Comparison of ENCODE assay signal across 12 mouse cellular contexts in the genomic region with DNA sequence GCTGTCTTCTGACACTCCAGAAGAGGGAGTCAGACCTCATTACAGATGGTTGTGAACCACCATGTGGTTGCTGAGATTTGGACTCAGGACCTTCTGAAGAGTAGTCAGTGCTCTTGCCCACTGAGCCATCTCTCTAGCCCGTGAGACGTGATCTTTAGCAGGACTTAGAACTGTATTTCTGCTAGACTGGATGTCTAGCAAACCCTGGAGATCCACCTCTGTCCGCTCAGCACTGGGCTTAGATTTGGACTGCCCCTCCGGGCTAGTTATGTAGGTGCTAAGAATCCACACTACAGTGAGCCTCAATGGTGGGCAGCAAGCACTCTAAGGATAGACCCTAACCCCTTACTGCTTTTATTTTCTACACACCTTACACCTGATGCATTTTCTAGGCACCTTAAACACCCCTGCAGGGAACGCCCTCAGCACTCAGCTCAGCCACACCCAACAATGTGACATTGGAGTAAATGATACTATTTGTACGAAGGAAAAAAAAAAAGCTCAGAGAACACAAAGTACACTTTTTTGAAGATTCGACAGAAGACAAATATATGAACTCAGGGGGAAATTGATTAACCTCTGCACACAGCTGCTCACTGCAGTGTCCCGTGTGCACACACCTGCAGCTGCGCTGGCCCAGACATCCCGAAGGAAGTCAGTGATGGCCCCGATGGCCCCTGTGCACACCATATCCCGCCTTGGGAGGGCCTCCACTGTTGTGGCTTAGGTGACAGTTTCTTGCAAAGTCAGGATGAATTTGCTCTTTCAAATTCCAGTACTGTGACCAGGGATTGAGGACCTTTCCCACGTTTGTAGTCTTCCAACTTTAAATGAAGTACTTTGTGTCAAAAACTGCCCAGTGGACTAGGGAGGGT. TPM values are rescaled to one million over a fixed set of nuclear protein-coding genes. Genes with fewer than 3 reads are reported as not detected.
DNase-seq lines count a peak whose midpoint lies in the region; ATAC-seq and TF ChIP-seq lines count a peak whose summit lies in the region.
"Had no signal": no experiment of that assay in that cellular context is flagged by ENCODE, and none has a peak within 500 bp of the region (broad histone marks: within the 10 kb centered on the region; RNA-seq: fewer than 3 reads in every experiment).

No protein-coding gene starts in this region.

- H3K9me3 ChIP-seq in heart, embryonic 15.5 days (replicated peaks), result no peaks in the 10 kb centered on the region
- H3K9me3 ChIP-seq in CH12.LX (replicated peaks; ENCODE audit: low read length), result no peaks in the 10 kb centered on the region
- H3K9me3 ChIP-seq in embryonic facial prominence, embryonic 12.5 days, result no peaks in the 10 kb centered on the region
- no peaks in the 10 kb centered on the region for H3K9me3 ChIP-seq in liver, embryonic 11.5 days (ENCODE audit: control insufficient read depth, low read length)

- peaks cover 57% of the 10 kb centered on the region for H3K27me3 ChIP-seq in heart, embryonic 15.5 days
- peaks cover 55% of the 10 kb centered on the region for H3K27me3 ChIP-seq in CH12.LX (replicated peaks)
- peaks cover 93% of the 10 kb centered on the region for H3K27me3 ChIP-seq in embryonic facial prominence, embryonic 12.5 days
- peaks cover 40% of the 10 kb centered on the region for H3K27me3 ChIP-seq in liver, embryonic 11.5 days (replicated peaks; ENCODE audit: control insufficient read depth, insufficient read depth, low read length)

- no peak for ATAC-seq in heart, embryonic 15.5 days (replicated peaks; ENCODE audit: insufficient number of reproducible peaks, insufficient read depth, low FRiP score, low read depth)
- ATAC-seq in embryonic facial prominence, embryonic 12.5 days (ENCODE audit: insufficient number of reproducible peaks, insufficient read depth, low FRiP score, low TSS enrichment), result no peak
- ATAC-seq in liver, embryonic 11.5 days (replicated peaks; ENCODE audit: low FRiP score), result no peak

- TF ChIP-seq RAD21 in CH12.LX (IDR thresholded peaks at IDR 0.05; ENCODE audit: low read depth, low read length), result no peak

- dilution Hi-C loops in CH12.LX (cut with MboI; ENCODE audit: extremely low pct_ligation_motif_present, extremely low pct_unique_long_range_greater_than_20kb, low sequenced_read_pairs), result no loop called here

- 65% methylated on average over 13 of the region's 13 CpGs for WGBS in heart, embryonic 15.5 days
- WGBS in embryonic facial prominence, embryonic 12.5 days, result 62% methylated on average over 13 of the region's 13 CpGs
- 62% methylated on average over 13 of the region's 13 CpGs for WGBS in liver, embryonic 11.5 days

- TF ChIP-seq CTCF in CH12.LX (conservative IDR thresholded peaks at IDR 0.05 in 1 of 2, IDR thresholded peaks at IDR 0.05 in 1 of 2; ENCODE audit: low read depth in 2 of 2, low read length in 2 of 2), result no peak

- in situ Hi-C loops in CH12.LX (cut with MboI; ENCODE audit: low pct_ligation_motif_present, low pct_unique_long_range_greater_than_20kb, low sequenced_read_pairs), result loop anchor here (25.0 kb wide), 1 partner anchor 495 kb away; no protein-coding TSS in a partner anchor

- H3K4me3 ChIP-seq in heart, embryonic 15.5 days, result peak overlapping the region; percentile 42
- H3K4me3 ChIP-seq in CH12.LX (replicated peaks in 1 of 3; ENCODE audit: low read depth in 2 of 3, low read length in 2 of 3, poor library complexity in 1 of 3), result peak overlapping the region; percentile 39 to 53 (median 51)
- H3K4me3 ChIP-seq in embryonic facial prominence, embryonic 12.5 days, result no peak overlapping the region
- peak overlapping the region; percentile 43 for H3K4me3 ChIP-seq in liver, embryonic 11.5 days (ENCODE audit: low read depth, low read length)

- H3K4me2 ChIP-seq in heart, embryonic 15.5 days, result peak overlapping the region; percentile 65
- H3K4me2 ChIP-seq in CH12.LX (ENCODE audit: insufficient read depth, low read depth, poor library complexity, severe bottlenecking), result peak overlapping the region; percentile 55
- H3K4me2 ChIP-seq in embryonic facial prominence, embryonic 12.5 days (replicated peaks), result peak overlapping the region; percentile 42
- H3K4me2 ChIP-seq in liver, embryonic 11.5 days, result peak overlapping the region; percentile 78

- no peaks in the 10 kb centered on the region for H3K36me3 ChIP-seq in heart, embryonic 15.5 days
- H3K36me3 ChIP-seq in CH12.LX (replicated peaks in 1 of 2; ENCODE audit: control insufficient read depth in 1 of 2, insufficient read depth in 1 of 2, low read length in 1 of 2), result no peaks in the 10 kb centered on the region
- H3K36me3 ChIP-seq in embryonic facial prominence, embryonic 12.5 days, result no peaks in the 10 kb centered on the region
- no peaks in the 10 kb centered on the region for H3K36me3 ChIP-seq in liver, embryonic 11.5 days (ENCODE audit: control insufficient read depth, insufficient read depth, low read length)

- no peak for TF ChIP-seq POLR2A in CH12.LX (IDR thresholded peaks at IDR 0.05; ENCODE audit: low read depth, low read length)

- H3K4me1 ChIP-seq in heart, embryonic 15.5 days (replicated peaks), result peaks cover 39% of the 10 kb centered on the region
- peaks cover 18 to 46% of the 10 kb centered on the region in 2 experiments for H3K4me1 ChIP-seq in CH12.LX (ENCODE audit: control insufficient read depth in 1 of 2, insufficient read depth in 2 of 2)
- H3K4me1 ChIP-seq in embryonic facial prominence, embryonic 12.5 days, result peaks cover 25% of the 10 kb centered on the region
- peaks cover 40% of the 10 kb centered on the region for H3K4me1 ChIP-seq in liver, embryonic 11.5 days (replicated peaks; ENCODE audit: control insufficient read depth, insufficient read depth, low read length)

- H3K79me2 ChIP-seq in CH12.LX (replicated peaks; ENCODE audit: control insufficient read depth, extremely low read depth, insufficient read depth, poor library complexity, severe bottlenecking), result peaks cover 4% of the 10 kb centered on the region; the same call in 1 of the 2 replicates

- H3K27ac ChIP-seq in heart, embryonic 15.5 days, result peak overlapping the region; percentile 46
- H3K27ac ChIP-seq in CH12.LX (ENCODE audit: insufficient read depth, low read depth), result peak overlapping the region; percentile 67
- H3K27ac ChIP-seq in embryonic facial prominence, embryonic 12.5 days, result no peak overlapping the region
- peak overlapping the region; percentile 82 for H3K27ac ChIP-seq in liver, embryonic 11.5 days (ENCODE audit: low read depth, low read length)

- intact Hi-C loops in heart, postnatal 14 days (cut with DNase I), result no loop called here

- no peak for DNase-seq in heart, postnatal 14 days
- no peak for DNase-seq in CH12.LX (ENCODE audit: extremely low read depth)
- DNase-seq in liver, embryonic 11.5 days (ENCODE audit: low spot score), result no peak
- no peak for DNase-seq in cerebellum, adult 9-11 months
- DNase-seq in spleen, postnatal 14 days (ENCODE audit: low spot score in 2 of 2), result no peak
- no peak for DNase-seq in thymus, postnatal 14 days

- H3K9ac ChIP-seq in heart, embryonic 15.5 days, result peak overlapping the region; percentile 40
- H3K9ac ChIP-seq in CH12.LX (ENCODE audit: insufficient read depth, low read depth), result peak overlapping the region; percentile 57
- H3K9ac ChIP-seq in embryonic facial prominence, embryonic 12.5 days, result no peak overlapping the region
- 0 out of 2 replicates have a peak overlapping the region, but pooled peaks have one; percentile 37 for H3K9ac ChIP-seq in liver, embryonic 11.5 days (ENCODE audit: low read depth, low read length)

- no peak for TF ChIP-seq EP300 in CH12.LX (IDR thresholded peaks at IDR 0.05; ENCODE audit: low read length)

TF ChIP-seq in CH12.LX, 34 proteins besides CTCF, POLR2A, EP300 and RAD21 (continues in another document):
- TF ChIP-seq MYC (IDR thresholded peaks at IDR 0.05; ENCODE audit: low read depth, low read length), result no peak

RNA-seq across cellular contexts. Expression of a gene that starts 3.4 kb away (rescaled TPM):
- 432 and 538 TPM in 2 replicates for polyA plus RNA-seq in heart, embryonic 15.5 days (2015; fragmentation: Nextera tagmentation; extraction: Ambion mirVana)
- 100 to 1,000 TPM; 388 to 401 TPM for total RNA-seq in heart, postnatal 14 days (2021)
- total RNA-seq in CH12.LX (2012; rRNA removed), result 174 and 239 TPM in 2 replicates
- total RNA-seq in CH12.LX (2014; rRNA removed), result 13.6 and 19.9 TPM in 2 replicates
- 57.4 and 62.7 TPM in 2 replicates for polyA plus RNA-seq in CH12.LX (2012; ENCODE audit: insufficient read length, low read depth)
- polyA plus RNA-seq in embryonic facial prominence, embryonic 12.5 days (2016; fragmentation: Nextera tagmentation; extraction: Ambion mirVana), result 73.2 and 73.3 TPM in 2 replicates
- 2,440 and 2,461 TPM in 2 replicates for polyA plus RNA-seq in liver, embryonic 11.5 days (2014; fragmentation: Nextera tagmentation; extraction: Ambion mirVana)

RNA-seq across cellular contexts. Expression of a gene that starts 9.8 kb away (rescaled TPM):
- polyA plus RNA-seq in heart, embryonic 15.5 days (2015; fragmentation: Nextera tagmentation; extraction: Ambion mirVana), result 47.8 and 51.2 TPM in 2 replicates
- 10 to 100 TPM; 71.0 to 71.3 TPM for total RNA-seq in heart, postnatal 14 days (2021)
- 109 and 212 TPM in 2 replicates for total RNA-seq in CH12.LX (2012; rRNA removed)
- total RNA-seq in CH12.LX (2014; rRNA removed), result 4.1 and 4.3 TPM in 2 replicates
- polyA plus RNA-seq in CH12.LX (2012; ENCODE audit: insufficient read length, low read depth), result 49.4 and 54.4 TPM in 2 replicates
- 28.6 and 37.7 TPM in 2 replicates for polyA plus RNA-seq in embryonic facial prominence, embryonic 12.5 days (2016; fragmentation: Nextera tagmentation; extraction: Ambion mirVana)
- polyA plus RNA-seq in liver, embryonic 11.5 days (2014; fragmentation: Nextera tagmentation; extraction: Ambion mirVana), result 785 and 795 TPM in 2 replicates

RNA-seq across cellular contexts. Expression of a gene that starts 29.9 kb away (rescaled TPM):
- 56.5 and 69.8 TPM in 2 replicates for polyA plus RNA-seq in heart, embryonic 15.5 days (2015; fragmentation: Nextera tagmentation; extraction: Ambion mirVana)
- total RNA-seq in heart, postnatal 14 days (2021), result 1 to 10 TPM; 4.9 to 5.5 TPM
- total RNA-seq in CH12.LX (2012; rRNA removed) (20.0 and 20.6 TPM in 2 replicates), CH12.LX (2014; rRNA removed) (not detected in 2 replicates)
- polyA plus RNA-seq in CH12.LX (2012; ENCODE audit: insufficient read length, low read depth), result 1.9 and 2.5 TPM in 2 replicates
- polyA plus RNA-seq in embryonic facial prominence, embryonic 12.5 days (2016; fragmentation: Nextera tagmentation; extraction: Ambion mirVana), result 4.7 and 5.7 TPM in 2 replicates
- 0.64 and 0.95 TPM in 2 replicates for polyA plus RNA-seq in liver, embryonic 11.5 days (2014; fragmentation: Nextera tagmentation; extraction: Ambion mirVana)
- total RNA-seq: common myeloid progenitor, adult 5-6 weeks had no signal
- polyA plus RNA-seq: Patski had no signal

RNA-seq across cellular contexts. Expression of a gene that starts 32.1 kb away (rescaled TPM):
- polyA plus RNA-seq in heart, embryonic 15.5 days (2015; fragmentation: Nextera tagmentation; extraction: Ambion mirVana), result 51.6 and 60.7 TPM in 2 replicates
- 10 to 100 TPM; 17.3 to 20.2 TPM for total RNA-seq in heart, postnatal 14 days (2021)
- total RNA-seq in CH12.LX (2012; rRNA removed), result 46.0 and 65.9 TPM in 2 replicates
- 86.2 and 88.3 TPM in 2 replicates for total RNA-seq in CH12.LX (2014; rRNA removed)
- 99.6 and 102 TPM in 2 replicates for polyA plus RNA-seq in CH12.LX (2012; ENCODE audit: insufficient read length, low read depth)
- polyA plus RNA-seq in embryonic facial prominence, embryonic 12.5 days (2016; fragmentation: Nextera tagmentation; extraction: Ambion mirVana), result 110 TPM in 2 replicates
- polyA plus RNA-seq in liver, embryonic 11.5 days (2014; fragmentation: Nextera tagmentation; extraction: Ambion mirVana), result 106 and 124 TPM in 2 replicates

RNA-seq across cellular contexts. Expression of a gene that starts 45.3 kb away (rescaled TPM):
- polyA plus RNA-seq in heart, embryonic 15.5 days (2015; fragmentation: Nextera tagmentation; extraction: Ambion mirVana), result not detected in 2 replicates
- total RNA-seq in heart, postnatal 14 days (2021), result not detected
- not detected in 2 replicates for total RNA-seq in CH12.LX (2012; rRNA removed)
- total RNA-seq in CH12.LX (2014; rRNA removed), result not detected in 2 replicates
- polyA plus RNA-seq in CH12.LX (2012; ENCODE audit: insufficient read length, low read depth), result not detected in 2 replicates
- polyA plus RNA-seq in embryonic facial prominence, embryonic 12.5 days (2016; fragmentation: Nextera tagmentation; extraction: Ambion mirVana), result not detected in 2 replicates
- polyA plus RNA-seq in liver, embryonic 11.5 days (2014; fragmentation: Nextera tagmentation; extraction: Ambion mirVana), result not detected in 2 replicates
- total RNA-seq: common myeloid progenitor, adult 5-6 weeks; layer of hippocampus, adult 18-20 months had no signal
- polyA plus RNA-seq: neural tube, embryonic 14.5 days; Patski had no signal

Comparison
In these comparisons a context has a peak if more than half of its experiments do, and no peak if none do; other contexts are left out.
1. RNA of a gene that starts 9.8 kb away (polyA plus RNA-seq): 785 to 795 TPM in liver, embryonic 11.5 days; 49.4 to 54.4 TPM in CH12.LX, 47.8 to 51.2 TPM in heart, embryonic 15.5 days and 28.6 to 37.7 TPM in embryonic facial prominence, embryonic 12.5 days; every median in the first group is over 10 times any median in the second.
2. Peak in every context shown above with its lines, with median percentiles within 50 percentile points of each other: H3K4me2 ChIP-seq.